Mouse (Mus musculus) ovary, postnatal 14 days (tissue): ENCODE results near the gene Cfap221.

Experiments used
- DNase-seq: peaks from one replicate; pipeline ENCODE4 v3.0.0; 2022; ENCODE audit warnings: low spot score

The Cfap221 gene

DNA sequence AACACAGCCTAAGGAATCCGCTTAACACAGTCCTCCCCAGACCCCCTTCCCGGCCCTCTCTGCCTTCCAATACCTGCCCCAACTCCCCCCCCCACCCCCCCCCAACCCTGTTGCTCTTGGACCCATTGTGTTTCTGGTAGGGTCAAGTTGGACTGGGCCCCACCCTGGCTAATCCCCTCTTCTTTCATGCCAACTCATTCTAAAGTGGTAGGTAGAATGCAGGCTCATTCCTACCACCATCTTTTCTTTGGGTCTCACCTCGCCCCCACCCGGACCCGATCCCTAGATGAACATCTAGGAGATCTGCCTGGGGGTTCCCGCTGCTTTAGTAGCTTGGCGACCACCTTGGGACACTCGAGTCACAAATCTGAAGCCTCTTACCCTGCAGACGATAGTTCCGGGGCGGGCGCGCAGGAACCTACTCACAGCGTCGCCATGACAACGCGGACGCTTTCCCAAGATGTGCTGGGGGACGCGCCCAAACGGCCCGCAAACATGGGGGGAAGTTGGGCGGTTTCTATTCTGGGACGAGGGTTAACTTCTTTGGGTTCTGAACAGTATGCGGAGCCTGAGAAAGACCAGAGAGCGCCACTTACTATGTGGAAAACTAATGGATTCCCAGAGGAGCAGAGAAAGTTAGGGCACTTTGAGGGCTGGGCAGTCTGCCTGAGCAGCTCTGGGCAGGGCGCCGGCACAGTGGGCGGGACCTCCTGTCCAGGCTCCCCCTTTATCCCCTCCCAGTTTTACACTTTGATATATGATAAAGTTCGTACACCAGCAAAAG lies at the start of gene Cfap221:
Gene Cfap221, minus strand, starts transcription at position 437 of the 784 bp plus-strand sequence.
- DNase-seq: peak; percentile 47

DNA sequence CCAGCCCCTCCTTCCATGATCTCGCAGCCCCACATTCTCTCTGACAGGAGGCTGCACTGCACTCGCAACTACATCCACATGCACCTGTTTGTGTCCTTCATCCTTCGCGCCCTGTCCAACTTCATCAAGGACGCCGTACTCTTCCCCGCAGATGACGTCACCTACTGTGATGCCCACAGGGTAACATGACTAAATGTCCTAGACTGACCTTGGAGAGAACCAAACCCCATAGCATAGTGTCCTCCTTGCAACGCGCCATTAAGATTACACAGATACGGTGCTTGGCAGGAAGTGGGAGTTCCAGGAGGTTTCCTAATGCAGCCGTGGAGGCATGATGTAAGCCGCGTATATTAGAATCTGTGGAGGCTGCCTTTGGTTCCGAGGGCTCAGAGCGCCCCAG lies 47.5 kb upstream of the Cfap221 start:
- no peak for DNase-seq

GRCm38 (mm10) chr1:120042421-120042820 lies 45.4 kb upstream of the Cfap221 start:
- no peak for DNase-seq

DNA sequence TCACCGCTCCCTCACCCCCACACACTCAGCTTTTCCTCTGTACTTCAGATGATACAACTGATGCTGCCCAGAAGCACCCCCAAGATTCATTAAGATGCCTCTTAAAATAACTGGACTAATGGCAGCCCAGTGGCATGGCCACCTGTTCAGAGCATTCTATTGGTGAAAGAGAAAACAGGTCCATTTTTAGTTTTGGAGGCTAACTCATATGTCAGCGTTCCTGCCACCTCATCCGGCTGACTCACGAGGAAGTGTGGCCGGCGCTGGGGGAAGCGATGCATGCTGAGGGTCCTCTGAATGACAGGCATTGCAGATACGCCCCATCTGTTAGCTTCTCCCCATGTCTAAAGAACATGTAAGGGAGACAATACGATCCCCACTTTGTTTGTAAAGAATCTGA lies 41.6 kb upstream of the Cfap221 start:
- no peak for DNase-seq

GRCm38 (mm10) chr1:120037021-120037683 lies 40.1 kb upstream of the Cfap221 start:
- DNase-seq: no peak

DNA sequence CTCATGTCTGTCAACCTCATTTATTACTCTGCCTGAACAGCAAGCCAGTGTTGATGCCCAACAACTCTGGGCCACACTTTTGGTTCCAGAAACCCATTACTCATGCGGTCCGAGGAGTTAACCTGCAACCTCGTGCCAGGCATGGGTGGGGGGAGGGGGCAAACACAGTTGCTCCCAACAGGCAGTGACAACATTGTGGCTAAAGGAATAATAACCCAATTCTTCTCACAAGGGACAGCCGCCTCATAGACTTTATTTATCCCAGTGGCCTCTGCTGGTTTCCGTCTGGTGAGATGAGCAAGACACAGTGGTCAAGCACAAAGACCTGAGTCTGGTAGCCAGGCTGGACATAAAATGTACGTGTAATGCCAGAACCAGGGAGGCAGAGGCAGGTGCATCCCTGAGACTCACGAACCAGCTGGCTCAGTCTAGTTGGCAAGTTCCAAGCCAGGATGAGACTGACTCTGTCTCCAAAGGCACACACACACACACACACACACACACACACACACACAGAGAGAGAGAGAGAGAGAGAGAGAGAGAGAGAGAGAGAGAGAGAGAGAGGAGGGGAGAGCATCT lies 38.5 kb upstream of the Cfap221 start:
- DNase-seq: no peak

DNA sequence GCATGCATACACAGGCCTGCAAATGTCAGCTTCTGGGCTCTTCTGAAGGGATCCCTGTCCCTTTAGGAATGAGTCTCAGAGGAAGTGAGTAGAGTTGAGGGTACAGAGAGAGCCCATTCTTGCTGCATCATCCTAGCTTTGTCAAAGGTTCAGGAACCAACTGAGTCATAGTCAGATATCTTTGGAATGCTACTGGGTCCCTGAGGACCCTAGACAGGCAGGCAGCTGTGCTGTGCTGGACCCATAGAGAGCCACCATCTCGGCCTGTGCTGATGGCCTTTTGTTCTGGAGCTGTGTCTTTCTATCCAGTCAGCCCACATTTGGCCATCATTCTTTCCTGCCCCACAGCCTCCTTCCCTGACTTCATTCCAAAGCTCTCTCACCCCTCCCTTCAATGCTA lies 37.8 kb upstream of the Cfap221 start:
- DNase-seq: no peak

DNA sequence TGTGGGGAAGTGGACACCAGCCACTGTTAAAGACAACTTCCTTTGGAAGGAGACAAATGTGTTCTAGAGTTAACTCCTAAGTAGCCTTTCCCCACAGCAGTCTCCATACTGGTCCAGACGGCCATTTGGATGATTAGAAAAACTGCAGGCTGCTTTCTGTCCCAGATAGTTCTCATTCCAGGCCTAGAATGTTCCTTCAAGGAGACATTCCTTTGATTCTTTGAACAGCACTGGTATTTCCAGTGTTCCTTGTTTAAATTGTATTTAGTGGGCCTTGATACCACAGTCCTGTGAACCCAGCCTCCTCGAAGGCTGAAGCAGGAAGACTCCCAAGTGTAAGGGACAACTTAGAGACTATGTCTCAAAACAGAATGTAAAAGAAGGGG lies 36.4 kb upstream of the Cfap221 start:
- no peak for DNase-seq

DNA sequence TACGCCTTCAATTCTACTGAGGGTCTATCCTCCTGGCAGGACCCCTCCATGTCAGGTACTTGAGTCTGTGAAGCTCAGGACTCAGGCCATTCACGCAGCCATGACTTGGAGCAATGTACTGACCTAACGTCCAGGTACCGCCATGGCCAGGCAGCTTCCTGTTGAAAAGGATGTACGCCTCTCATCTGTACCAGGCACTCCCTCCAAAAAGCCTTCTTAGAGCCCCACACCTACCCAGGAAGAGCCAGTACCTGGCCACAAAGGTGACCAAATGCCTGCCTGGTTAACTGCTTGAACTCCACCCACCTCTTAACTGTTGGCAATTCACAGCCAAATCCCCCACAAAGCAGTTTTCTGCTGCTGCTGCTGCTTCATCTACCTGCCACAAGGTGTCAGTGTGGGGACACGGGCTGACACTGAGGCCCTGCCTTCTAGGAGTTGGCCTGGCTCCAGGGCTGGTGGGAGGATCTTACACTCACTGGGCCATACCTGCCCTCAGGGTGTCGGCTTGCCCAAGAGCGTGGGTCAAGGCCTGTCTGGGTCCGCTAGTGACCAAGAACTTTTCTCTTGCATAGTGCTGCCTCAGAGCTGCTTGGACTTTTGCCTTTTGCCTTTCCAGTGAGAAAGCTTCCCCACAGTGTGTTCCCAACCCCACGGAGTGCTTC lies 35.9 kb upstream of the Cfap221 start:
- peak; percentile 76 for DNase-seq

GRCm38 (mm10) chr1:120030474-120030873 lies 33.4 kb upstream of the Cfap221 start:
- no peak for DNase-seq

DNA sequence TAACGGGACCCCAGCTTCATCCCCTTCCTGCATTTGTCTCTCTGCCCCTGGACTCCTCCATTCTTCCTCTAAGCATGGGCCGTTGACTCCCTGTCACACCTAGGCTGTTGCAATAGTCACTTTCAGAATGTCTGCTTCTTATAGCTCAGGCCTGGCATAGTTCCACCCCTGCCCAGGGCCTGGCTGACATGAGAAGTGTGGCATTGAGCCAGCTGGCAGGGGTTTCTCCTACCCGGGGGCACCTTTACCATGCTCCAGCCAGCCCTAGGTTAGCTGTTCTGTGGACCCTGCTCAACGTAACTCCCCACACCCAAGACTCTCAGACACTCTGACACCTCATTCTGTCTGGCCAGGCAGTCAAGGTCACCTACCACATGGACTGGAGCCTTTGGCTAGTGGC lies 30.7 kb upstream of the Cfap221 start:
- no peak for DNase-seq

- no peak for DNase-seq
These were observed 28.0 kb upstream of the Cfap221 start for GRCm38 (mm10) chr1:120025050-120025439.

DNA sequence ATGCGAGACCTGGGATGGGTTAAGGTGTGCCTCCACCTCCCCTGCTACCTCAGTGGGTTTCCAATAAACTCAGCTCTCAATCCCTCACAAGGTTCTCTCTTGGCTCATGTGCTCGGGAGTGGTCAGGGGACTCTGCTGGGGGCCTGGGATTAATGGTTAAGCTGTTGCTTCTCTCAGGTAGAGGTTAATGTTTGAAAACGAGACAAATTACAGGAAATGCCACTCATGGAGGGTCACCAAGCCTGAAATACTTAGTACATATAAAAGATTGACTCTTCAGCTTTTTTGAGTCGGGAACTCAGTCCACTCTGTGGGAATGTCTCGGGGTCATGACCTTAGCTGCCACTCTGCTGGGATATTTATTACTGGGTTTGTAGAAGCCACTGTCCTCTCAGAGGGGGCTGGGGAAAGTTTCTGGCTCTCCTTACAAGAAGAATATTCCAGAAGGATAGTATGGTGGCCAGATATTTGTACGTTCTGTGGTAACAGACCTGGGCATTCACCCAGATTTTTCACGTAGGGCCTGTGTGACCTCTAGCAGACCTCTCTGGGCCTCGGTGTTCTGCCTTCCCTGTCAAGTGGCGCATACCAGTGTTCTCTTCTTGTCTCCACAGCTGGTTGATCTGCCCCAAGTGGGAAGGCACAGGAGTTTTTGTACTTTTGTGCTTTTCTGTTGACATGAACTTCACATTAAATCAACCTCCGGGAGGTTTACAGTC lies 27.5 kb upstream of the Cfap221 start:
- DNase-seq: no peak

DNA sequence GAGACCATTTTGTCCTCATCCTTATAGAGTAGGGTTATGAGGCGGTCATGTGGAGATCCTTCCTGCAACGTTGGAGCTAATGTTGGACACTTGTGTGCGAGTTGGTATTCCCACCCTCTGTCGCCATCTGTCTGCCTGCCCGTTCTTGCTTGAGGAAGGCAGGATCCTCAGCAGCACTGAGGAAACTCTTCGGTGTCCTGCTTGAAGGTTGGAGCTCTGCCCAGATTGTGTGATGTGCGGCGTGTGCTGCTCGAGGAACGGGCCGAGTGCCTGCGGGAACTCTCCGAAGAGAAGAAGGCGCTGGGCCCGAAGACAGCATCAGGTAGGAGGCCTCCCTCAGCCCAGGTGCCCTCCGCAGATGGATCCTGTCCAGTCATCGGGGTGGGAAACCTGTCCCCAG lies 24.9 kb upstream of the Cfap221 start:
- no peak for DNase-seq

GRCm38 (mm10) chr1:120020322-120020897 lies 23.4 kb upstream of the Cfap221 start:
- DNase-seq: no peak

DNA sequence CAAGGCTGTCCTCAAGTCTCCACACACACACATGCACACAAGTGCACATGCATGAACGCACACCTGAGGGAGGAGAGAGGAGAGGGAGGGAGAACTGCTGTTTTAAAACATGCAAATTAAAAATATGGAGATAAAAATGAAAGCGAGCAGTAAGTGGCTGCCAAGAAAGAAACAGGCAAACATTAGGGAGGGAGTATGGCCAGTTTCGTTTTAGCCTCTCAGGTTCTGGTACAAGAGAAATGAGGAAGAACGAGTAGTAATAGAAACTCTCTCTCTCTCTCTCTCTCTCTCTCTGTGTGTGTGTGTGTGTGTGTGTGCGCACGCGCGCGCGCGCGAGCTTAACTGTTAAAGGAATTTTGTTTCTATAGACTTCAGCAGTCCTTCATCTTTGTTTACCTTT lies 22.4 kb upstream of the Cfap221 start:
- DNase-seq: no peak

- no peak for DNase-seq
These were observed 21.9 kb upstream of the Cfap221 start for GRCm38 (mm10) chr1:120018900-120019299.

DNA sequence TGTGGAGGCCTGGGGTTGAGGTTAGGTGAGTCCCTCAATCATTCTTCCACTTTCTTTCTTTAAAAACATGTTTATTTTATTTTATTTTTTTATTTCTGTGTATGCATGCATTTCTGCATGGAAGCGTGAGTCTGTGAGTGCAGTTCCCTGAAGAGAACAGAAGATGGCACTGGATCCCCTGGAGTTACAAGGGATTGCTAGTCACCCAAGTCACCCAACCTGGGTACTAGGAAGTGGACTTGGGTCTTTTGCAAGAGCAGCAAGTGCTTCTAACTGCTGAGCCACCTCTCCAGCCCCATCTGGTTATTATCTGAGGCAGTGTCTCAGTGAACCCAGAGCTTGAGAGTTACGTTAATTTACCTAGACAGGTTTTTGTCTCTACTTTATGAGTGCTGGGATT lies 19.2 kb upstream of the Cfap221 start:
- no peak for DNase-seq

DNA sequence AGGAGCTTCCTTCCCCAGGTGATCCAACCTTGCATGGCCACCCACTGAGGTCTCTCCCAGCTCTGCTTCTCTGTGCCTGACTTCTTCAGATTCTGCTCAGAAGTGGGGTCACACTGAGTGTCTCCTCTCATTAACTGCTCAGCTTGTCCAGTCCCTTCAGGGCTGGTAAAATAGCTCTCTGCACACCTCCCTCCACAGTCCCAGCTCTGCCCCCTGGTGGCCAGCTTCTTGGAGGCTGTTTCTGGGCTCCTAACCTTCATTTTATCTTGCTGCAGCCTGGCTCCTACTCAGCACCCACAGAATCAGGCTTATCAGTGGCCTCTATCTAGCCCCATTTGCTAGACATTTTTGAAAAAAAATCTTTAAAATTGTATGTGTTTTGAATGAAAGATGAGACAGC lies 16.1 kb upstream of the Cfap221 start:
- DNase-seq: peak; percentile 61

DNA sequence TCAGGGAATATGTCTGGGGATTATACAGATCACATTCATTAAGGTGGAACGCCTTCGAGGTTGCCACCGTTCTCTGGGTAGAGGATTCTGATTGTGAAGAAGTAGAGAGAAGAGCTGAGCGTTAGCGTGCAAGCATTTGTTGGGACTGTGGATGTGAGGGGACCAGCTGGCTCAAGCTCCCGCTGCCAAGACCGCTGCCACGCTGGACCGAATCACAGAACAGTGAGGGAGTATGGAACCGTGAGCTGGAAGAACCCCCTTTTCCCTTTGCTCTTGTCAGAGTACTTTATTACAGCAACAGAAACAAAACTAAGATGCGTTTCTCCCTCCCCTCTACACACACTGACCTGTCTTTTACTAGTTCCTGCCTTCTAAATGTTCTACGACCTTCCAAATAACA lies 15.6 kb upstream of the Cfap221 start:
- DNase-seq: no peak

DNA sequence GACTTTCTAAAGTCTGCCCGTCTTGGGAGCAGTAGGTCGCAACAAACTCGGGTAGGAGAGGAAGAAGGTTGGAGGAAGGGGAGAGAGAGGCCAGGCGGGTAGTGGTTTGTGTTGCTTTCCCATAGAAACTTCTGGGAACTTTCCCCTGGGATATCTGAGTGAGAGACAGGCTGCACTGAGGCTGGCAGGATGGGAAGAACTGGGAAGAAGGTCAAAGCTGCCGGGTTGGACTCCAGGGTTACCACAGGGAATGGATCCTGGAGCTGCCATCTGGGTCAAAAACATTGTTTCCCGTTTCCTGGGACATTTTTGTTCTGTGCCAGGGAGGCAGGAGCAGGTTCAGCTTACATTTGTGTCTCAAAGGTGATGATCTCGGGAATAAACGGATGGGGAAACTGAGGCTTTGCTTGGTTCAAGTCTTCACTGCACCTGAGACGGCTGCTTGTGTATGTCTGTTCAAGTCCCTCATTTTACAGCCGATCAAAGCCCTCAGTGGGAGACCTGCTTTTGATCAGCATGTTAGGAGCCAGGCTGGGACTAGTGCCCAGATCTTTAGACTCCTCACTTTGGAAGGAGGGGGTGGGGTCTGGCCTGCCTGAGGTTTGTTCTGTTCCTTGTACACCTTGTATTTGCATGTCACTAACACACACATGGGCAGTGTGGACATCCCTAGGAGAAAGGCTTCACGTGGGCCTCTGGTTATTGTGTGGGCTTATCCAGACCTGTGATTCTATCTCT lies 11.0 kb upstream of the Cfap221 start:
- no peak for DNase-seq
